Mouse (Mus musculus) urinary bladder, adult 2 months (tissue): ENCODE data around the gene Hsd11b1. TPM values are rescaled to one million over a fixed set of nuclear protein-coding genes. Genes with fewer than 3 reads are reported as not detected.
A peak's percentile ranks its signal among the peaks of the same experiment; 100 is the strongest.
"Not testable (repeated sequence)": the region's sequence is repeated elsewhere in the genome, so short reads cannot be mapped to it uniquely, and the experiment has no call there.

Source experiments
- DNase-seq: peaks from one replicate; pipeline ENCODE4 v3.0.0; 2022; ENCODE audit warnings: low spot score
- polyA plus RNA-seq: library from polyadenylated mRNA; depleted of rRNA; stranded (reverse); fragments of >200 nt; gene quantifications from 2 replicates; pipeline ENCODE4 v1.2.3, GENCODE M21; 2012

Hsd11b1 gene
- polyA plus RNA-seq, 1 experiment = 71.3 TPM

GRCm38 (mm10) chr1:193279492-193279891, 15.6 kb upstream of the Hsd11b1 start:
- no peak for DNase-seq

GRCm38 (mm10) chr1:193278414-193279045, 14.7 kb upstream of the Hsd11b1 start:
- DNase-seq = no peak

GRCm38 (mm10) chr1:193274407-193275071, 10.7 kb upstream of the Hsd11b1 start:
- DNase-seq = no peak

- peak; percentile 47 for DNase-seq
Measured at GRCm38 (mm10) chr1:193272916-193273601, 9.2 kb upstream of the Hsd11b1 start, which contains the start of gene G0s2. Gene G0s2, minus strand, starts transcription at chr1:193273217.

- DNase-seq = no peak
Measured at GRCm38 (mm10) chr1:193272137-193272915, 8.5 kb upstream of the Hsd11b1 start.

- no peak for DNase-seq
Measured at GRCm38 (mm10) chr1:193270965-193271763, 7.3 kb upstream of the Hsd11b1 start.

GRCm38 (mm10) chr1:193265734-193266133, 1.9 kb upstream of the Hsd11b1 start:
- no peak for DNase-seq

- no peak for DNase-seq
Measured at GRCm38 (mm10) chr1:193263026-193263907, 608 bp downstream of the Hsd11b1 start.

- DNase-seq = no peak
Measured at GRCm38 (mm10) chr1:193261897-193262548, 1.9 kb downstream of the Hsd11b1 start.

- DNase-seq = no peak
Measured at GRCm38 (mm10) chr1:193259559-193259958, 4.3 kb downstream of the Hsd11b1 start.

- DNase-seq = no peak
Measured at GRCm38 (mm10) chr1:193256621-193257098, 7.2 kb downstream of the Hsd11b1 start.

- no peak for DNase-seq
Measured at GRCm38 (mm10) chr1:193256289-193256577, 7.6 kb downstream of the Hsd11b1 start.

- peak; percentile 44 for DNase-seq
Measured at GRCm38 (mm10) chr1:193255488-193256288, 8.2 kb downstream of the Hsd11b1 start.

- DNase-seq = no peak
Measured at GRCm38 (mm10) chr1:193255032-193255431, 8.8 kb downstream of the Hsd11b1 start.

- not testable (repeated sequence) for DNase-seq
Measured at GRCm38 (mm10) chr1:193253895-193254294, 10.0 kb downstream of the Hsd11b1 start.

- DNase-seq = no peak
Measured at GRCm38 (mm10) chr1:193252616-193253015, 11.3 kb downstream of the Hsd11b1 start.

GRCm38 (mm10) chr1:193251386-193251785, 12.5 kb downstream of the Hsd11b1 start:
- no peak for DNase-seq

GRCm38 (mm10) chr1:193250026-193250425, 13.8 kb downstream of the Hsd11b1 start:
- DNase-seq = no peak

- no peak for DNase-seq
Measured at GRCm38 (mm10) chr1:193244235-193244634, 19.6 kb downstream of the Hsd11b1 start.
